Mouse (Mus musculus): ENCODE results near the gene Heatr6.

Heatr6 gene

DNA sequence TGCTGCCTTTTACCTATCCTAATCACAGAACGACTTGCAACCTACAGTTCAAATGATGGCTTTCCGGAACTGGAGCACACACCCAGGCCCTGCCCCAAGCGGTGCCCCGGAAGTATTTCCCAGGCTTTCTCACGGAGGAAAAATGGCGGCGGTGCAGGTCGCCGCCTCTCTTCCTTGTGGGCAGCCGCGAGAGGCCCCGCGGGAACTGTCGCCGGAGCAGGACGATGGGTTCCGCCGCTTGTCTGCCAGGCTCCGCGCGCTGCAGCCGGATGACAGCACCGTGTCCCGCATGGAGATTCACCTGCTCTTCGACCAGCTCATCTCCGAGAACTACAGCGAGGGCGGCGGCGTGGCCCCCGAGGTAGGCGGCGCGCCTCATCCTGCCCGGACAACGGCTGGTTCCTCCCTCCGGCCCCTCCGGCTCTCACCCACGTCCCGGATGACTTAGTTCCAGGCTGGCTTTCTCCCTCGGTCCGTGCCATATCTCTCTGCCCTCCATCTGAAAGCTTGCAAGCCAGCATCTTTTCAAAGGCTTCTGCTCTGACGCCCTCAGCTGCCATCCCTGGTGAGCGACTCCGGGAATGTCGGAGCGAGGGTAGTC is at the start of gene Heatr6:
TSS of gene Heatr6 (plus strand) at position 116 of the 601 bp plus-strand sequence.
- Histone ChIP-seq H3K9me3 (ENCODE audit: low read length) (peaks cover 12% of the 10 kb centered on the region), H3K4me3 (replicated peaks; ENCODE audit: low read length) (peak within 1 kb of the TSS; percentile 90), H3K27me3 (ENCODE audit: insufficient read depth, low read length) (no peaks in the 10 kb centered on the region), H3K4me1 (replicated peaks; ENCODE audit: low read depth, low read length) (peaks cover 17% of the 10 kb centered on the region), H3K36me3 (ENCODE audit: insufficient read depth, low read length) (peaks cover 34% of the 10 kb centered on the region)
- TF ChIP-seq CTCF (conservative IDR thresholded peaks at IDR 0.05; ENCODE audit: low read length) (no peak), NANOG (IDR thresholded peaks at IDR 0.05; ENCODE audit: borderline replicate concordance, low read length) (no peak), POU5F1 (IDR thresholded peaks at IDR 0.05; ENCODE audit: borderline replicate concordance, low read length) (no peak)

DNA sequence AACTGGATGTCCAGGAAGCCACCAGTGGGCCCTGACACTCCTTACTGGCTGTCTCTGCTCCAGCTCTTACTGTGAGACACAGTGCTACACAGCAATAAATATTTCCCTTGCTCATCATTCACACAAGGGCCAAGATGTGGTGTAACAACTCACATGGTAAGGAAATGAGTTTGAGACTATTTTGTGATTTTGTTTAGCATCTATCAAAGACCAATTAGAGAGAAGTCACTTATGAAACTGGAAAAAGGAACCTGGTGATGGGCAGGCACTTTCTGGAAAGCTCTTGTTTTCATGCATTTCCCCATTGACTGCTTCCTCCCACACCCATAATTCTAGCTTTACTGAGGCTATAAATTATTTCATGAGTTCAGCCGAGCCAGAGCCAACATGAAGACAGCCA is 49.8 kb upstream of the Heatr6 start, which contains the start of gene Wfdc17:
TSS of gene Wfdc17 (plus strand) at position 287 of the 400 bp plus-strand sequence.
- Histone ChIP-seq H3K4me3 (replicated peaks; ENCODE audit: low read length) (no peak within 1 kb of the TSS), H3K27me3 (ENCODE audit: insufficient read depth, low read length) (no peaks in the 10 kb centered on the region), H3K9me3 (ENCODE audit: low read length) (no peaks in the 10 kb centered on the region), H3K36me3 (ENCODE audit: insufficient read depth, low read length) (no peaks in the 10 kb centered on the region), H3K4me1 (replicated peaks; ENCODE audit: low read depth, low read length) (no peaks in the 10 kb centered on the region)
- no peak for TF ChIP-seq POU5F1 (IDR thresholded peaks at IDR 0.05; ENCODE audit: borderline replicate concordance, low read length)
- TF ChIP-seq CTCF (conservative IDR thresholded peaks at IDR 0.05; ENCODE audit: low read length) = no peak
- TF ChIP-seq NANOG (IDR thresholded peaks at IDR 0.05; ENCODE audit: borderline replicate concordance, low read length) = no peak

DNA sequence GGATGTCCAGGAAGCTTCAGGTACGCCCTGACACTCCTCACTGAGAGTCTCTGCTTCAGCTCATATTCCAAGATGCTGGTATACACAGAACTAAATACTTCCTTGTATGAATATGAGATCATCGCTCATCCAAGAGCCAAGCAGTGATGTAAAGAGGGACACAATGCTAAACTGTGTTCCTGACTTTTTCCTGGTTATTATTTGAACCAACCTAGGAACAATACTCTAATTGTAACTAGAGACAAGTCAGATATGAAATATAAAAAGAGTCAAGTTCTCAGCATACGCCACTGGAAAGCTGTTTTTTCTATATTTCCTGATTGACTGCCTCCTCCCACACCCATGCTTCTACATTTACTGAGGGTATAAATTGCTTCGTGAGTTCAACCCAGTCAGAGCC is 44.8 kb upstream of the Heatr6 start, which contains the start of gene Wfdc18:
TSS of gene Wfdc18 (plus strand) at position 301 of the 400 bp plus-strand sequence.
- no peaks in the 10 kb centered on the region for H3K36me3 ChIP-seq (ENCODE audit: insufficient read depth, low read length)
- no peak for TF ChIP-seq NANOG (IDR thresholded peaks at IDR 0.05; ENCODE audit: borderline replicate concordance, low read length)
- no peak for TF ChIP-seq POU5F1 (IDR thresholded peaks at IDR 0.05; ENCODE audit: borderline replicate concordance, low read length)
- no peak for TF ChIP-seq CTCF (conservative IDR thresholded peaks at IDR 0.05; ENCODE audit: low read length)
- H3K27me3 ChIP-seq (ENCODE audit: insufficient read depth, low read length) = no peaks in the 10 kb centered on the region
- H3K4me3 ChIP-seq (replicated peaks; ENCODE audit: low read length) = no peak within 1 kb of the TSS
- H3K4me1 ChIP-seq (replicated peaks; ENCODE audit: low read depth, low read length) = no peaks in the 10 kb centered on the region
- H3K9me3 ChIP-seq (ENCODE audit: low read length) = no peaks in the 10 kb centered on the region

DNA sequence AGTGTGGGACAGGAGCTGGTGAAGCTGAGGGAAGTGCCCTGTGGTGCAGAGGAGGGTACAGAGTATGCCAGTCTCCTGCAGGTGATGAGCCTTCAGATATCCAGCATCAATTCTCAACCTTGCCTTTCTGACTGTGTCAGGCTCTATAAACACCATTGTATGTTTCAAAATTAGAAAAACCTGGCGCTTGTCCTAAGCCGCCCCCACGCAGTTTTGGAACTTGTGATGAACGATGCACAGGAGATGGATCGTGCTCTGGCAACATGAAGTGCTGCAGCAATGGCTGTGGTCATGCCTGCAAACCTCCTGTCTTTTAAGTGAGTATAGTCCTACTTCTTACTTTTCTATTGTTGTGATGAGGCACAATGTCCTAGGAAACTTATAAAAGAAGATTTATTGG is 43.8 kb upstream of the Heatr6 start:
- no peaks in the 10 kb centered on the region for H3K9me3 ChIP-seq (ENCODE audit: low read length)
- H3K4me1 ChIP-seq (replicated peaks; ENCODE audit: low read depth, low read length) = no peaks in the 10 kb centered on the region
- no peak overlapping the region for H3K4me3 ChIP-seq (replicated peaks; ENCODE audit: low read length)
- H3K36me3 ChIP-seq (ENCODE audit: insufficient read depth, low read length) = no peaks in the 10 kb centered on the region
- TF ChIP-seq CTCF (conservative IDR thresholded peaks at IDR 0.05; ENCODE audit: low read length) = no peak
- no peak for TF ChIP-seq NANOG (IDR thresholded peaks at IDR 0.05; ENCODE audit: borderline replicate concordance, low read length)
- TF ChIP-seq POU5F1 (IDR thresholded peaks at IDR 0.05; ENCODE audit: borderline replicate concordance, low read length) = no peak
- no peaks in the 10 kb centered on the region for H3K27me3 ChIP-seq (ENCODE audit: insufficient read depth, low read length)

DNA sequence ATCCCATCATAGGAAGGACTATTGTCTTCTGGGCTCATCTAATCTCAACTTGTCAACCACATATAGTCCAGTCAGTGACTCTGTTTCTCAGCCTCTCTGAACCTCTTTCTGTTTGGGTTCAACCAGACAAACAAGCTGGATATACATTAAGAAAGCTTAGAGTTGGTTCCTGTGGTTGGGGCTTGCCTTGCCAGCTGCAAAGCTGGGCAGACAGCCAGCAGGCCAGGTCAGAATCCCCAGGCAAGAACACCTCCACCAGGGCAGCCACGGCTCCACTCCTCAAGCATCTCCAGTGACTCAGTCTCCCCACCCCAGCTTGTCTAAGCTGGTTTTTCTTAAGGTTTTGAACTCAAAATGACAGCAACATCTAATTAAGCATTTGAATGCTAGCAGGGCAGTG is 40.8 kb upstream of the Heatr6 start:
- no peaks in the 10 kb centered on the region for H3K36me3 ChIP-seq (ENCODE audit: insufficient read depth, low read length)
- H3K27me3 ChIP-seq (ENCODE audit: insufficient read depth, low read length) = no peaks in the 10 kb centered on the region
- H3K4me1 ChIP-seq (replicated peaks; ENCODE audit: low read depth, low read length) = no peaks in the 10 kb centered on the region
- H3K9me3 ChIP-seq (ENCODE audit: low read length) = no peaks in the 10 kb centered on the region
- no peak for TF ChIP-seq CTCF (conservative IDR thresholded peaks at IDR 0.05; ENCODE audit: low read length)
- TF ChIP-seq NANOG (IDR thresholded peaks at IDR 0.05; ENCODE audit: borderline replicate concordance, low read length) = no peak
- TF ChIP-seq POU5F1 (IDR thresholded peaks at IDR 0.05; ENCODE audit: borderline replicate concordance, low read length) = no peak
- no peak overlapping the region for H3K4me3 ChIP-seq (replicated peaks; ENCODE audit: low read length)

DNA sequence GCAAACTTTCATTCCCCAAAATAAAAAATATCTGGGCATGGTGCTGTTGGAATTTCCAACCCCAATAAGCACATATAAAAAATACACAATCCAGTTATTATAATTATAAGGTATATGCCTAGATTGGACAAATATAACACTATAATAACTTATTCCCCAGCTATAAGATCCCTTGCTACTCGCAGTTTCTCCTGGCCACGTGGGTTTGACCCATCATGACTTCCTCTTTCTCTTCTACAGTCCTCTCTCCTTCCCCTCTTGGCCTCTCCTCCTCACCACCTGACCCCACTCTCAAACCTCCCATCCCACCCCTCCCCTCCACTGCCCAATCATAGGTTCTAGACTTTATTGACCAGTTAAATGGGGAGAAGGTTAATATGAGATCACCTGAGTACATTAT is 39.6 kb upstream of the Heatr6 start:
- Histone ChIP-seq H3K27me3 (ENCODE audit: insufficient read depth, low read length) (no peaks in the 10 kb centered on the region), H3K9me3 (ENCODE audit: low read length) (no peaks in the 10 kb centered on the region), H3K36me3 (ENCODE audit: insufficient read depth, low read length) (no peaks in the 10 kb centered on the region), H3K4me3 (replicated peaks; ENCODE audit: low read length) (no peak overlapping the region), H3K4me1 (replicated peaks; ENCODE audit: low read depth, low read length) (no peaks in the 10 kb centered on the region)
- TF ChIP-seq POU5F1 (IDR thresholded peaks at IDR 0.05; ENCODE audit: borderline replicate concordance, low read length) (no peak), NANOG (IDR thresholded peaks at IDR 0.05; ENCODE audit: borderline replicate concordance, low read length) (no peak), CTCF (conservative IDR thresholded peaks at IDR 0.05; ENCODE audit: low read length) (no peak)

DNA sequence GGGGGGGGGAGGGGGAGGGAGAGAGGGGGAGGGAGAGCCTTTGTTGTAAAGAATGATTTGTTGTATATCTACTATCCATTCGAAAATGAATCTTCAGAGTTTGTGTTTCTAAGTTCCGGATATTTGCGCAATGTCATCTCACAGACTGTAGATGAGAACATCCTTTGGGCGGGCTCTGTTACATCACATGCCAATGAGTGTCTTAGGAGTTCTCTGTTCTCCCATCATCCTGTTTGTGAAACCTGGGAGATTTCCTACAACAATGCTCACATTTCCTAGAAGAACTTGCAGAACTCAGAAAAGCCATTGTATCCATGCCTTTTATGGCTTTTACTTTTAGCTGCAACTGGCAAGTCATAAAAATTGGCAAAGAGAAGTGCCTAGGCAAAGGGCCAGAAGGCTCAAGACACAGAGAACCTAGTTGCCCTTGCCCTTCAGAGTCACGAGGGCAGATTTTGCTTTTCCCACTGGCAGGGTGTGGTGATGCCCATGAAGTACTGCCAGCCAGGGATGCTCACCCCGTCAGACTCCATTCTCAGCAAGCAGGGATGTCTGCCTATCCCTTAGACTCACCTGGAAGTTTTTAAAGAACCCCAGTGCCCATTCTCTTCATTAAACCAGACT is 36.3 kb upstream of the Heatr6 start:
- Histone ChIP-seq H3K36me3 (ENCODE audit: insufficient read depth, low read length) (no peaks in the 10 kb centered on the region), H3K4me3 (replicated peaks; ENCODE audit: low read length) (no peak overlapping the region), H3K27me3 (ENCODE audit: insufficient read depth, low read length) (no peaks in the 10 kb centered on the region), H3K4me1 (replicated peaks; ENCODE audit: low read depth, low read length) (no peaks in the 10 kb centered on the region), H3K9me3 (ENCODE audit: low read length) (no peaks in the 10 kb centered on the region)
- no peak for TF ChIP-seq CTCF (conservative IDR thresholded peaks at IDR 0.05; ENCODE audit: low read length)
- TF ChIP-seq NANOG (IDR thresholded peaks at IDR 0.05; ENCODE audit: borderline replicate concordance, low read length) = no peak
- no peak for TF ChIP-seq POU5F1 (IDR thresholded peaks at IDR 0.05; ENCODE audit: borderline replicate concordance, low read length)

DNA sequence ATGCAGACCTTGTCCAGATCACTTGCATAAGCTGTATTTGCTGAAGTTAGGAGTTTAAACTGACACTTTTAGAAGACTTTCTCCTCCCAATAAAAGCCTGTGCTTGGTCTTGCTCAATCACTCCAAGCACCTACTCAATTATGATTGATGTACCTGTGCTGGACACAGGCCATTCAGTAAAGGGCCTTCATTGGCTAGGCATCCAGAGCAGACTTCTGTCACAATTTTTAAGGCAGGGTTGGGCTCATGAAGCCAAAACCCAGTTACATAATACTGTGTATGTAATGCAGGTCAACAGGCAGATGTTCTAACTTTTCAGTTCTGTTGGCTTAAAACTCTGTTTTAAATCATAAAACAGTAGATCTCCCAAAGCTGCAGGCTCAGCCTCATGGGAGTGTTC is 32.7 kb upstream of the Heatr6 start:
- Histone ChIP-seq H3K9me3 (ENCODE audit: low read length) (no peaks in the 10 kb centered on the region), H3K36me3 (ENCODE audit: insufficient read depth, low read length) (no peaks in the 10 kb centered on the region), H3K4me3 (replicated peaks; ENCODE audit: low read length) (no peak overlapping the region), H3K27me3 (ENCODE audit: insufficient read depth, low read length) (no peaks in the 10 kb centered on the region), H3K4me1 (replicated peaks; ENCODE audit: low read depth, low read length) (no peaks in the 10 kb centered on the region)
- TF ChIP-seq CTCF (conservative IDR thresholded peaks at IDR 0.05; ENCODE audit: low read length) (no peak), NANOG (IDR thresholded peaks at IDR 0.05; ENCODE audit: borderline replicate concordance, low read length) (no peak), POU5F1 (IDR thresholded peaks at IDR 0.05; ENCODE audit: borderline replicate concordance, low read length) (no peak)

Data from E14TG2a.4 (cell line).